Mouse (Mus musculus) heart, postnatal 4 days (tissue): ENCODE results near the gene Rab44. TPM values are rescaled to one million over a fixed set of nuclear protein-coding genes. Genes with fewer than 3 reads are reported as not detected.

Source experiments
- total RNA-seq, 2 experiments: library from RNA; stranded (reverse); gene quantifications; 2 replicates each; pipeline ENCODE4 v1.2.3; 2021

The Rab44 gene
- total RNA-seq, 2 experiments from 2014 or later: 0.47 to 0.57 TPM

Other genes with a start within 250 kb of the Rab44 start
- gene 4930539E08Rik, start 198.8 kb upstream of the Rab44 start, total RNA-seq: under 1 TPM in 1 of 2 experiments, not detected in 1; 0.12 TPM
- gene Pxt1, start 170.3 kb upstream of the Rab44 start, total RNA-seq: not detected
- 10 to 100 TPM; 63.1 to 65.3 TPM for gene Kctd20, start 162.2 kb upstream of the Rab44 start, total RNA-seq
- 10 to 100 TPM; 64.3 to 67.4 TPM for gene Stk38, start 106.2 kb upstream of the Rab44 start, total RNA-seq
- 100 to 1,000 TPM; 224 to 227 TPM for gene Srsf3, start 81.5 kb upstream of the Rab44 start, total RNA-seq
- 10 to 100 TPM; 55.9 to 57.1 TPM for gene Cdkn1a, start 23.2 kb upstream of the Rab44 start, total RNA-seq
- gene Cpne5, start 124.0 kb downstream of the Rab44 start, total RNA-seq: 1 to 10 TPM; 5.9 to 8.4 TPM
- 10 to 100 TPM; 39.5 to 39.6 TPM for gene Ppil1, start 150.0 kb downstream of the Rab44 start, total RNA-seq
- gene BC004004, start 154.6 kb downstream of the Rab44 start, total RNA-seq: 100 to 1,000 TPM; 158 to 161 TPM
- 10 to 100 TPM in 1 of 2 experiments, 1 to 10 TPM in 1; 8.8 to 10.2 TPM for gene Pi16, start 203.5 kb downstream of the Rab44 start, total RNA-seq
- gene Mtch1, start 233.8 kb downstream of the Rab44 start, total RNA-seq: 100 to 1,000 TPM; 358 to 374 TPM
- gene Fgd2, start 246.8 kb downstream of the Rab44 start, total RNA-seq: 1 to 10 TPM; 2.1 to 2.8 TPM